Mouse (Mus musculus) adrenal gland, postnatal 36 days (tissue): ENCODE results near the gene Rgs3. TPM values are rescaled to one million over a fixed set of nuclear protein-coding genes. Genes with fewer than 3 reads are reported as not detected.
"Not testable (repeated sequence)": the region's sequence is repeated elsewhere in the genome, so short reads cannot be mapped to it uniquely, and the experiment has no call there.

ENCODE experiments used
- DNase-seq, 2 experiments: peaks; one replicate each; pipeline ENCODE4 v3.0.0; 2021; ENCODE audit warnings: mixed read lengths in 1 of 2
- total RNA-seq, 2 experiments: library from RNA; stranded (reverse); gene quantifications; 2 replicates each; pipeline ENCODE4 v1.2.3; 2021

Rgs3 gene
- total RNA-seq, 2 experiments from 2014 or later = 27.3 to 40.2 TPM

DNA sequence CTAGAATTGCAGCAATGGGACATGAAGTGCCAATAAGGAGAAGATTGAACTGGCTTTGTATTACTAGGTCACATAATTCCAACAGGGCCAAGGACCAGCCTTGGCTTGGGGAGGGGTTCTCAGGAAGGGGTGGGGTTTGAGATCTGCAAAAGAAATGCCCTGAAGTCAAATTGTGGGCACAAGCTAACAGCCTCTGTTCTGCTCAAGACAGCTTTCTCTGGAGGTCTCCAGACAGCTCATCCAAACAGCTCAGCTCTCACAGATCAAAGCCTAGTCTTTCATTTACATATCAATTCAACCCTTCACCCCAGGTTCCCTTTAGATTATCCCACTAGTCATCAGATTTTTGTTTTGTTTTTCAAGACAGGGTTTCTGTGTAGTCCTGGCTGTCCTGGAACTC is 14.8 kb upstream of the Rgs3 start:
- no peak for DNase-seq

DNA sequence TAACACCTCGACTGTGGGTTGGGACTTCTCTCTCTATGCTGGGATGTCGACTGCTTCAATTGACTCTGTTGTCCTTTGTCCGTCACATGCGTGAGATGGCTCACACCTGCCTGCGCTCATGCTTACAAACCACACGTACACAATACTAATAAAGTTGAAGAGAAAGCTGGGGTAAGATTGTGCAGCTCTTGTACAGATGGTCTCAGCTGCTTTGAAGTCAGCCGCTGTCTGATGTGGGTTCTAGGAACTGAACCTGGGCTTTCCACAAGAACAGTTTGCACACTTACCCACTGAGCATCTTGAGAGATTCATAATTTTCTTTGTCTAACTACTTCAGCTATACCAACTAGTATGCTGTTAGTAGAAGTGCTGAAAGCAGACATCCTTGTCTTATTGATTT is 7.7 kb upstream of the Rgs3 start:
- DNase-seq = no peak

DNA sequence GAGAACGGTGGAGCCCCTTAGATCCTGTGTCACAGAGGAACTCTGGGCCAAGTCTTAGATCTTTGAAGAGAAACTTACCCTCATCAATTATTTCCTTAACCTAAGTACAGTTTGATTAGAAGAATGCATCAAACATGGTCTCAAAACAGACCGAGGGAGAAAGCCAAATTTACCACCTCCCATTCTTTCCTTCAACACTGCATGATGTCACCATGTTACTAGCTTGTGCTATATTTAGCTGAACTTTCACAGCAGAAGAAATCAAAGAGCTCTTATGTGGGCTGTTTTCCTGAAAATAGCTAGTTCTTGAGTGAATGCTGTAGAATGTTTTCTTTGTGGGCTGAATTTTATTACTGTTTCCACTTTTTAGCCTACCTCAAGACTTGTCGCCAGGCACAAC is 2.2 kb upstream of the Rgs3 start:
- no peak for DNase-seq

DNA sequence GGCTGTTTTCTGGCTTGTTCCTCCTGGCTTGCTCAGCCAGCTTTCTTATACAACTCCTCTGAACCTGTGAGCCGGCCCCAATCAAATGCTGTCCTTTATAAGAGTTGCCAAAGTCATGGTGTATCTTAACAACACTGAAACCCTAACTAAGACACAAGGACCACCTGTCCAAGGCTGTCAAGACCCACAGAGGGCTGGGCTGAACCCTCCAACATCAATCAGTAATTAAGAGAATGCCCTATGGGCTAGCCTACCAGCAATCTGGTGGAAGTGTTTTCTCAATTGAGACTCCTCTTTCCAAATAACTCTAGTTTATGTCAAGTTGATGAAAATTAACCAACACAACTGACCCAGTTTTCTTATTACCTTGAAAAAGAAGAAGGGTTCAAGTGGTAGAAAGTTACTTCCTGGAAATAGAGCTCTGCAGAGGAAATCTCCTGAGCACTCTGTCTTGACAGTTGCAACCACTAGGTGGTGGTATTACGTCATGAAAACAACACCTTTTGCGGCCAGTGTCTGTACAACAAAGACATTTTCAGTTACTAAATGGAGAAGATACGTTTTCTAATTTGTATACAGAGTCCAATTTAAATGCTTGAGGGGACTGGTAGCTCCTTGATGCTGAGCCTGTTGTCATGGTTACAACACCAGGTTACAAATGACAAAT is 1.4 kb downstream of the Rgs3 start:
- DNase-seq = peak; percentile 60 to 72

DNA sequence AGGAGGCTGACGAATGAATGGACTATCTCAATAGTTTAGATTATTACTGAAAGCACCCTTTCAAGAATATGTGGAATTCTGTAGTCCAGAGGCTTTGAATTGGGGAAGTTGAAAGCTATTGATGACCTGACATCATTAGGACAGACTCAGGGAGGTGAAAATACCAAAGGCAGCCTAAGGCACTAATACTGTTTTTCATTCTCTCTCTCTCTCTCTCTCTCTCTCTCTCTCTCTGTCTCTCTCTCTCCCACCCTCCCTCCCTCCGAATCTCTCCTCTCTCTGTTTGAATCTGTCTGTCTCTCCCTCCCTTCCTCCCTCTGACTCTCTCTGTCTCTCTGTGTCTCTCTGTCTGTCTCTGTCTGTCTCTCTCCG is 2.0 kb downstream of the Rgs3 start:
- DNase-seq = no peak

DNA sequence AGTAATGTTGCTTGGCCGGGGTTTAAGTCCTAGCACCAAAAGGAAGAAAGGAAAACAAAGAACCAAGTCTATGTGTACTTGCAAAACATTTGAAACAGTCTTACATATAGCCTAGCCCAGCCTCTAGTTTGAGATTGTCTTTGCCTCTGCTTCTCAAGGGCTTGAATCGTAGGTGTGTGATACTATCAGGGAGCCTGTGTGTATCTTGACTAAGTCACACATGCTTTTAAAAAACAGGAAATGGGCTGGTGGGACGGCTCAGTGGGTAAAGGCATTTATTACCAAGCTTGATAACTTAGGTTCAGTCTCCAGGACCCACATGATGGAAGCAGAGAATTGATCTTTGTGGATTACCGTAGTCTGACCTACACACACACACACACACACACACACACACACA is 2.4 kb downstream of the Rgs3 start:
- no peak for DNase-seq

DNA sequence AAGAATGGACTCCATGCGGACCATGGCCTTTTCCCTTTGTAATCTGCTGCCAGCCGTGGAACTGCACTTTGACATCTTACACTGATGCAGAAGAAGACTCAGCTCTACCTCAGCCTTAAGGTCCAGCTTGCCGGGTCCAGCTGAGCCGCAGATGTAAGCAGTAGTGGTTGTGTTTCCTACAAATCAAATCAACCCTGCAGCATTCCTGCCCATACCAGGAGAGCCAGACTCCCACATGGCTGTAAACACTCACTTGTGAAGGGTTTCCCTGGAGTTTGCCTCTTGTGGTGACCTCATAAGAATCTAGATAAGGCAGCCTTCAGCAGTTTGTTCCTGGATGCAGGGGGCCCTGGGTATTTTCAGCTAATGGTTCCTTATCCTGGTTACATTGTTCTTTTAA is 6.9 kb downstream of the Rgs3 start:
- DNase-seq = no peak

DNA sequence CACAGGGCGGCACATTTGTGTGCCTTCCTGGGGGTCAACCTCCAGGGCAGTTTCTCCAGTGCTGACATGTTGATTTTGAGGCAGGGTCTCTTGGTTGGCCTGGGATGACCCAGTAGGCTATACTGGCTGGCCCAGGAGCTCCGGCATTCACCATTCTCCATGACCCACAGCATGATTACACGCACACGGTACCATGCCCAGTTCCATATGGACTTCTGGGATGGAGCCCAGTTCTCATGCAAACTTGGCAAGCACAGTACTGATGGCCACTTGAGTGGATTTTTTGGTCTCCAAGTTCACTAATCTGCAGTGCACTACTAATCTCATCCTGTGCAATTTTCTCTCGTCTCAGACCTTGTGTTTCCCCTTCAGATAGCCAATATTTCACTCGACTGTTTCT is 8.0 kb downstream of the Rgs3 start:
- DNase-seq = no peak

DNA sequence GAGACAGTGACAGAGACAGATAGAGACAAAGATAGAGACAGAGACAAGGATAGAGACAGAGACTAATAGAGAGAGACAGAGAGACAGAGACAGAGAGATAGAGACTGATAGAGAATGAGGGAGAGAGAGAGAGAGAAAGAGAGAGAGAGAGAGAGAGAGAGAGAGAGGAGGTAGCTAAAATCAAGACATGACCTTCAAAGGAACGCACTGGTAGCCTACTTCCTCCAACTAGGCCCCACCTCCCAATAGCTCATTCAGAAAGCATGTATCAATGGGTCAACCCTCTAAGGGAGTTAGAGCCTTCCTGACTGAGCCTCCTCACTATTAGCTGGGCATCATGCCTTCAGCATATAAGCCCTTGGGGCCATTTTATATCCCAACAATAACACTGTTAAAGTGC is 8.7 kb downstream of the Rgs3 start:
- DNase-seq = no peak

DNA sequence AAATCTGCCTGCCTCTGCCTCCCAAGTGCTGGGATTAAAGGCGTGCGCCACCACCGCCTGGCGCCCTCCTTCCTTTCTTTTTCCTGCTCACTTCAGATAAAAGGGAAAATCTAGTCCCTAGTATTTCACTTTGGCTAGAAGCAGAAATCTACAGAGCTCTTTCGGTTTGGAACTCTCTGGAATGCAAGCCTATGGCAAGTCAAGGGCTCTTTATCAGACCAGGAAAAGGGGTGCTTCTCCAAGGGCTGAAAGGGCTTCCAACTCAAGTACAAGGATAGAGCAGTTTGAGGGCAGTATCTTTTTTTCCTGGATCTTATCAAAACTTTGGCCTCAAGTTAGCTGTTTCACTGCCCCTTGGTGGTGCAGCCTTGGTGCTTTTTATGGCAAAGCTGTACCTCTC is 10.0 kb downstream of the Rgs3 start:
- DNase-seq = no peak

DNA sequence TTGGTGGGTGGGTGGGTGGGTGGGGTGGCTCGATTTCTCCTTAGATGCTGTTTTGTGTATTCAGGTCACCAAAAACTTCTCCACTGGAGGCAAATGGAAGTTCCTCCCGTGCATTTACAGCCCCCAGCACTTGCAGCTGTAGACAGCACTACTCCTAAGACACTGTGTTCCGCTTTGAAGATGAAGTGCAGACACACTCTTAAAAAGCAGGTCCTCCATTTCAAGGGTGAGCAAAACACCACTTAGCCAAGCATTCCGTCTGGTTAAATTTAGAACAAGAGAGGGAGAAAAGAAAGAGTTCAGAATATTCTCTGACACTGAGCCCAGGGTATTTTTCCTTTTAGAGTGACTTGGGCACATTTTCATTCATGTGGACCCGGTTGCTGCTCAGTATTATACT is 10.4 kb downstream of the Rgs3 start:
- no peak for DNase-seq

DNA sequence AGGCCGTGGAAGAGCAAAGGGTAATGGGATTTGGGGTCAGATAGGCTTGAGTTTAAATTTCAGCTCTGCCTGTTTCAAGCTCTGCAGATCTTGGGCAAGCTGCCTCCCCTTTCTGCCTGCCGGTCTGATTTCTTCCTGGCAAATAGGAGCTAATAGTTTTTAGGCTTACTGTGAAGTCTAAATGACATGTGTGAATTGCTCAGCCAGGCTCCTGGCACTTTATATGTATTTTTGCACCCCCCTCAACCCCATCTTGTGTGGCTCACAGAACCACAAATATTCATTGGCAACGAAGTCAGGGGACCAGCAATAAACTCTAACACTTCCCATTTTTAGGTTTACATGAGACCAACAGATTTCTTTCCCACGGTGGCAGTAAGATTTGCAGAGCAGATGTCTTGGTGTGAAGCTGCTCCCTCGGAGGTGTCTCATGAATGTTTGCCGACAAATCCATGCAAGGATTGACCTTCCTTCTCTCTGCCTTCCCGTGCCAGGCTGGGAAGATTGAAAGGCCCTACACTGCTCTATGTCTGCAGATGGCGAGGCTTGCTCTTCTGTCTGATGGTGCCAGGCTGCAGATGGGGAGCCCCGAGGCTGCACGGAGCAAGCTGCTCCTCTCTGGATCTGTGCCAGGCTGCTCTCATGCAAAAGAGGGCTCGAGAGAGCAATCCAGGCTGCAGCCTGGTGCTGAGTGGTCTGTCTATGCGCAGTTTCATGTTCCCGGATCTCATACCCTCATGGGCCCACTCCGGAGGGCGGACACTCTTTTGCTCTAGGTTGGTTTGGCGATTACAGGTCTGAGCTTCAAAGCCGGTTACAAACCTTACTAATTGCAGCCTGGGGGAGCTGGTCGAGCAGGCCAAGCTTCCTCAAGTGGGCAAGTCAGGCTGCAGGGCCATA is 23.0 kb downstream of the Rgs3 start:
- DNase-seq = peak; percentile 15 to 38

DNA sequence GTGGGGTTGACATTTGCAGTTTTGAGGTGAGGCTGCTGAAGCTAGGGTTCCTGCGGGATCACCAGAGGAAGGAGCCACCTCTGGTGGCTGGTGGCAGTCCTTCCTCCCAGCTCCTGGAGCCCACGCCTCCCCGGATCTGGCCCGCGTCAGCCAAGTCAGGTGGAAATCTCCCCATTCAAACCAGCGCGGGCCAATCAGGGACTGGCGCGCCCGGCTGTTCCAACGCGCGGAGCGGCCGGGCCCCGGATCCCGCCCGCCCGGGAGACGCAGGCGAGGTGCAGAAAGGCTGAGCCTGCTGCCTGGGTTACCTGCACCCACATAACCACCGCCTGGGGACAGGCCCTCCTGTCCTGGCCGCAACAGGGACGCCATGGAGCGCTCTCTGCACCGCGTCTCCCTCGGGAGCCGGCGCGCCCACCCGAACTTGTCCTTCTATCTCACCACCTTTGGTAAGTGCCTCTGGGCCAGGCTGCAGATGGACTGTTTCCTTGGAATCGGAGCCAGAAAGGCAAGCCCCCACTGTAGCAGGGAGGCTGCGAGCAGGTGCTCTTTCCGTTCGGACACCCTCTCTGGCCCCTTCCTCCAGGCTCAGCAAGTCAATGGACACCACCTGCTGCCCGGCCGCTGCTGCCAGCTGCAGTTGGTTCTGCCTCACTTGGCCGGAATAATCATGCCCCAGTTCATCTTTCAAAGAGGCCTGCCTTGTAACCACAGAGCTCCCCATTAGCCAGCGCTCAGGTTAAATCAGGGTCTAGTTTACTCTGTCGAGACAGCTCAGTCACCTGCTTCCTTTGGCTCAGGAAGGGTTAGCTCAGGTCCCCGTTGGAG is 23.8 kb downstream of the Rgs3 start:
- DNase-seq = peak; percentile 66 to 68

DNA sequence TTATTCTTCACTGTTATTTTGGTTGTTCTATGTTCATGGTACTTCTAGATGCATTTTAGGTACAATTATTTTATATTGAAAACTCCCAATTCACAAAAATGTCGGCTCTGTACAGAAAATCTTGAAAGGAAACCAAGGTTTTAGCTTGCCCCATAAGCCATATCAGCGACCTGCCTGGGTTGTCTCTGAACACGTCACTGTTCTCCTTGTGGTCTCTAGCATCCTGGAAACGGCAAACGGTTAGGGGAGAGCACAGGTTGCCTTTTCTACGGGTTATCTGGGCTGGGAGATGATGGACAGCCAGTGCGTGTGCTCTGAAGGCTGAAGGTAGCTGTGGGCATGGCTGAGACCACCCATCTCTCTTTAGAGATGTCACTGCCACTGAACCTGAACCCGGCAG is 27.4 kb downstream of the Rgs3 start:
- no peak for DNase-seq

DNA sequence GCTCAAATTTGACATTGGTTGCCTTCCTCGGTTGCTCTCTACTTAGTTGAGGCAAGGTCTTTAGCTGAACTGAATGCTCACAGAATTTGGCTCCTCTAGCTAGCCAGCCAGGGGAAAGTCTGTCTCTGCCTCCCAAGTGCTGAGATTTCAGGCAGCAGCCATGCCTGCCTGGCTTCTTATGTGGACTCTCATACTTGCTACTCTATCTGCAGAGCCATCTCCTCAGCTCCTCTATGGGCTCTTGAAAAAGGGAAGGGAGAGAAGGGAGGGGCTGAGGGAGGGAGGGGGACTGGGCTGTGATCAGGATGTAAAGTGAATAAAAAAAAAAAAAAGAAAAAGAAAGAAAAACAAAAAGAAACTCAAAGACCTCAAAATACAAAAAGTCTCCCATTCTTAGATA is 31.2 kb downstream of the Rgs3 start:
- DNase-seq = no peak

DNA sequence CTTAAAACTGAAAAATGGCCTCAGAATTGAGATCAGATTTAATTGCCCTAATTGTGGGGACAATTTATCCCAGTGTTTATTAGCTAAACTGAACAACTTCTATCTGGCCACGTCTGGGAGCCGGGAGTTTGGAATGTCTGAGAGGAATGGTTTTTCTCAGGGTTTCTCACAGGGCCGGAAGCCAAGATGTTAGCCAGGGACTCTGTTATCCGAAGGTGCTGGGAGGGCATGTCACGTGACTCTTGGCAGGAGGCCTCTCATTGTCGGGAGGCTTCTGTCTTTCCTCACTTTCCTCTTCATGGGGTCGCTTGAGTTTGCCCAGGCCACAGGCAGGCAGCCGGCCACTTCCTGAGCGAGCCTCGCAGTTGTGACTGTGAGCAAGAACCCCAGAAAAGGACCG is 31.7 kb downstream of the Rgs3 start:
- peak; percentile 18 to 41 for DNase-seq

DNA sequence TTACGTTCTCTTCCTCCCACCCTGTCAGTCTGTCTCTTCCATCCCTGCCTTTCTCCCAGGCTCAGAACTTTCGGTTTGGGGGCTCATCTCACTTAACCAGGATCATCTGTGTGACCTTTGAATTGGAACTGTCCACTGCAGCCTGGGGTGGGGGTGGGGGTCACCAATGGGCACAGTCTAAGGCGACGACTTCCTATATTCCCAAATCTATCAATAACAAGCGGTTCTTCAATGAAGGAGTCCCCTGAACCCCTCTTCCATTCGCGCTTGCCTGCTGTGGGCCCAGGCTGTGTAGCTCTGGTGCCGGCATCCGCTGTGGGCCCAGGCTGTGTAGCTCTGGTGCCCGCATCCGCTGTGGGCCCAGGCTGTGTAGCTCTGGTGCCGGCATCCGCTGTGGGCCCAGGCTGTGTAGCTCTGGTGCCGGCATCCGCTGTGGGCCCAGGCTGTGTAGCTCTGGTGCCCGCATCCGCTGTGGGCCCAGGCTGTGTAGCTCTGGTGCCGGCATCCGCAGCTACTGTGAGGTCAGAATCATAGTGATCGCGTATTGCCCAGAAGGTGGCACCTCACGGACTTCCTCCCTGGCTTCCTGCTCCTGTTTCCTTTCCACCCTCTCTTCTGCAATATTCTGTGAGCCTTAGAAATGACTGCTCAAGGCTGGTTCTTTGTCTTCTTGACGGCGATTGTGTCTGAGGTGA is 34.0 kb downstream of the Rgs3 start:
- not testable (repeated sequence) for DNase-seq

DNA sequence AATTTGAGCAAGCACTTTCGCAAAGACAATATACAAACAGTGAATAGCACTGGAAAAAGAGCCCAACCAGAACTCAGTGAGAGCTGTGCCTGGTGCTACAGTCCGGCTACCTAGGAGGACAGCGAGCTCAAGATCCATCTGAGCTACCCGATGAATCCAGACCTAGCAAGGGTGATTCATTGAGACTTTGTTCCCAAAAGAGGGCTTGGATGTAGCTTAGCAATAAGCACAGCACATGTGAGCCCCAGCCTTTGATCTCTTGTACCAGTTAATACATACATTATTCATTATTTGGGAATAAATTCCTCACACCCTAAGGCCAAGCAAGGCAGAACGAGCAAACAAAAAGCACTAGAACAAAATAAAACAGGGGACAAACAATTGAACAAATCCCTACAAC is 34.8 kb downstream of the Rgs3 start:
- DNase-seq = no peak

DNA sequence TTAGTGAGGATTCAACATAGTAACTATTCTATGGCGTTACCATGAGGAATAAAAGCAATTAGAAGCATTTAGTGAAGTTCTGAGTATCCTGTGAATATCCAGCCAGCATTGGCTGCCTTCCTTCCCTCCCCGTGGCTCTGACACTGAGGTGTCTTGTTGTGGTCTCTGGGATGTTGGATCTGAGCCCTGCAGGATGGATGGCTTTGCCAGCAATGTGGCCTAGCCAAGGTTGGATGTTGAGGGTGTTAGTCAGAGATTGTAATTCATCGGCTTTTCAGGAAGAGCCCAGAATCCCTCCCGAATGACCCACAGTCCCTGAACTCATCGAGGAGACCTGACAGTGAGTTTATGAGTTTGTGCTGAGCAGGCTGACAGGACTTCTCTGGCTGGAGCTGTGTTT is 36.4 kb downstream of the Rgs3 start:
- peak; percentile 85 to 88 for DNase-seq

DNA sequence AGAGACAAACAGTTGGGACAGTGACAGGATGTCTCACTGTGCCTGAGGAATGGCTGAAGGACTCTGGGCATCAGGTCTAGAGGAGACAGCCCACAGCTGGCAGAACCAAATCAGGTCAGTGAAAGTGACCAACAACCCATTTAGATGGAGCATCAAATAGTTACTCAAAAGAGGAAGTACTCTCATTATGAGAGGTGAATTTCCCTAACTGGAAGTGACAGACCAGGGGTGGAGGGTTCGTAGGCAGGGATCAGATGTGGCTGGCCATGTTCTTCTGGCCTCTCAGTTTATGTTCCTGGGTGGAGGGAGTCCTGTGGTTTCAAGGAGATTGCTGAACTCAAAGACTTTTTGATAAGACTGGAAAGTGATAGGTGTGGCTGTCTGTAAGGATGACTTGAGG is 40.9 kb downstream of the Rgs3 start:
- no peak for DNase-seq

DNA sequence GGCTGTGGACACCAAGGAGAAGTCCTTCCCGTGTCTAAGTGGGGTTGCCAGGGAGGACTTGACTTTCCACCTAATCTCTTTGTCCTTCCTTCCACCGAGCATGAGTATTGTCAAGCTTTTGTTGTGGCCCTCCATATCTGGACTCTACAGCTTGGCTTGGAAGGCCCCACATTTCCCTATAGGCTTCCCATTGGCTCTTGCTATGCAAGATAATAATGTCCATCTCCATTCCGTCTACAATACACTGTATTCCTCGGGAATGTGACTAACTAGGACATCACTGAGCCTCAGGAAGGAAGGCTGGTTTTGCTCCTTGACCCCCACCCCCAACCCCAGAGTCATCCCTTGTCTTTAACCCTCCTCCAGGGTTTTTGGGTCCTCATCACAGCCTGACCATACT is 44.0 kb downstream of the Rgs3 start:
- DNase-seq = no peak

DNA sequence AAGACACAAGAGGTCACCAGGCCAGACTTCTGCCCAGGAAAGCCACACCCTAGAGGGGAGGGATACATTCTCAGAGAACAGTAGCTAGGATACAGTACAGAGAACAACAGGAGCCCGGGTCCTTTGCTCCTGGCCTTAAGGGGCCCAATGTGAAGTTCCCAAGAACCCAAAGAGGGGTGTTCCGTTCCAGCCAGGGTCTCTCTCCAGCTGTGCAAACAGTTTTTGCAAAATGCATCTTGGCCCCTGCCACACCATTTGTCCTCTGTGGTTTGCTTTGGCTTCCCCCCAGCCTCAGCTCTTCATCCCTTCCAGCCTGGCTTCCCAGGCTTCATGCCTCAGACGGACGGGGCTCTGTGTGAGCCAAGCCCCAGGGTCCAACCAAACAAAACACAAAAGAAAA is 44.4 kb downstream of the Rgs3 start:
- no peak for DNase-seq
